Mouse (Mus musculus) C2C12 (cell line): ENCODE results near the gene Vmn1r30. TPM values are rescaled to one million over a fixed set of nuclear protein-coding genes. Genes with fewer than 3 reads are reported as not detected.

Source experiments
- H3K27me3 ChIP-seq: one replicate; pipeline ENCODE4 v1.6.1; 2011; ENCODE audit not compliant: control insufficient read depth, insufficient read depth, insufficient read length
- H3K36me3 ChIP-seq: one replicate; pipeline ENCODE4 v1.6.1; 2011; ENCODE audit not compliant: control insufficient read depth, insufficient read depth
- H3K4me3 ChIP-seq: one replicate; pipeline ENCODE4 v1.5.1; 2011; ENCODE audit warnings: mild to moderate bottlenecking, control low read depth; ENCODE audit not compliant: poor library complexity, insufficient read depth, severe bottlenecking
- H3K79me2 ChIP-seq: one replicate; pipeline ENCODE4 v1.6.1; 2011; ENCODE audit not compliant: control insufficient read depth, insufficient read depth
- H3K79me3 ChIP-seq: one replicate; pipeline ENCODE4 v1.6.1; 2011; ENCODE audit warnings: low read depth, control low read depth
- H3ac ChIP-seq: one replicate; pipeline ENCODE3; 2011; ENCODE audit warnings: low read depth; ENCODE audit not compliant: control insufficient read depth, insufficient read length
- CEBPB ChIP-seq: IDR thresholded peaks from one replicate; pipeline ENCODE4 v1.6.1; 2011; ENCODE audit warnings: low read depth, mild to moderate bottlenecking, control low read depth, moderate library complexity
- CTCF ChIP-seq: IDR thresholded peaks from one replicate; pipeline ENCODE4 v1.5.1; 2011; ENCODE audit not compliant: control insufficient read depth, insufficient read depth, insufficient read length
- FOSL1 ChIP-seq: IDR thresholded peaks from one replicate; pipeline ENCODE4 v1.8.0; 2011; ENCODE audit warnings: mild to moderate bottlenecking, low read length; ENCODE audit not compliant: poor library complexity, insufficient read depth, severe bottlenecking
- MAX ChIP-seq: IDR thresholded peaks from one replicate; pipeline ENCODE4 v1.6.1; 2011; ENCODE audit warnings: mild to moderate bottlenecking, control low read depth
- MYOD1 ChIP-seq: IDR thresholded peaks from one replicate; pipeline ENCODE4 v1.6.1; 2011; ENCODE audit warnings: low read depth; ENCODE audit not compliant: control insufficient read depth, insufficient read length
- MYOG ChIP-seq: IDR thresholded peaks from one replicate; pipeline ENCODE4 v1.6.1; 2011; ENCODE audit not compliant: control insufficient read depth, insufficient read length; ENCODE audit errors: extremely low read depth
- USF1 ChIP-seq: IDR thresholded peaks from one replicate; pipeline ENCODE4 v1.6.1; 2011; ENCODE audit warnings: low read depth, mild to moderate bottlenecking, control low read depth, moderate library complexity
- long read RNA-seq, 2 experiments: library from polyadenylated mRNA; unstranded; transcript quantifications; one replicate each; pipeline ENCODE4 v2.0.0; 2019 to 2020
- polyA plus RNA-seq: library from polyadenylated mRNA; unstranded; fragments of >200 nt; fragmentation: generic; extraction: Trizol; gene quantifications from one replicate; pipeline ENCODE4 v1.2.1, GENCODE M21; 2012; ENCODE audit warnings: missing spikeins

The Vmn1r30 gene
- polyA plus RNA-seq, result not detected
- long read RNA-seq, experiment 1, result 0 reads
- long read RNA-seq, experiment 2, result 0 reads

DNA sequence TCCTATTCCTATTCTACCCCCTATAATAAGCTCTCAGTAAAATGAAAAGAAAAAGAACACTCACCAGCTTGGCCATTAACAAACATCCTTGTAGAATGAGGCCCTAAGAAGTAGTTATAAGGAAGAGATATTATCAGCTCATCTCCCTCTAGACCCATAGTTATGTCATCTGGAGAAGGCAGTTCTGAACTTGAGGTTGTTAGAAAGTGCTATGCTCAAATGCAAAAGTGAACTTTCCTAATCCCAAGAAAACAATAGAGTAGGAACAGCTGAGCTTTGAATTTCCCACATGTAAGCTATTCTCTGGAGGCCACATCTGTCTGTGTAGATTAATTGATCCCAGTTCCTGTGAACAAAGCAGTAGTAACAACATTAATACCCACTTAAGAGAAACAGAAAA lies at the start of gene Vmn1r30:
Gene Vmn1r30, minus strand, starts transcription at position 101 of the 400 bp plus-strand sequence.
- H3K4me3 ChIP-seq, result no peak within 1 kb of the TSS
- H3K36me3 ChIP-seq, result no peaks in the 10 kb centered on the region
- TF ChIP-seq CTCF, result no peak
- no peak for TF ChIP-seq MYOD1
- TF ChIP-seq MYOG, result no peak
- no peak for TF ChIP-seq MAX
- TF ChIP-seq CEBPB, result no peak
- TF ChIP-seq FOSL1, result no peak
- TF ChIP-seq USF1, result no peak
- no peaks in the 10 kb centered on the region for H3K27me3 ChIP-seq
- no peaks in the 10 kb centered on the region for H3K79me3 ChIP-seq
- no peaks in the 10 kb centered on the region for H3K79me2 ChIP-seq
- H3ac ChIP-seq, result no peak within 1 kb of the TSS

DNA sequence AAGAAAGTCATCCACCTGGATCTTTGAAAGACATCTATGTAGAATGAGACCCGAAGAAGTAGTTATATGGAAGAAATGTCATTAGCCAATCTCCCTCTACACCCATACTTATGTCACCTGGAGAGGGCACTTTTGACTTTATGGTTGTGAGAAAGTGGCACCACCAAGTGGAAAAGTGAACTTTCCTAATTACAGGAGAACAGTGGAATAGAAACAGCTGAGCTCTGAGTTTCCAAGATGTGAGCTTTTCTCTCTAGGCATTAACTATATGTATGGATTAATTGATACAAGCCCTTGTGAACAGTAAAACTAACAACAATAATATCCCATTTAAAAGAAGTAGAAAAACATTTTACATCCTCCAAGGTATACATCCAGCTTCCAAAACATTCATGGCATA lies 32.0 kb upstream of the Vmn1r30 start, which contains the start of gene Vmn1r31:
Gene Vmn1r31, minus strand, starts transcription at position 101 of the 400 bp plus-strand sequence.
- no peaks in the 10 kb centered on the region for H3K79me2 ChIP-seq
- no peaks in the 10 kb centered on the region for H3K36me3 ChIP-seq
- H3K79me3 ChIP-seq, result no peaks in the 10 kb centered on the region
- H3K4me3 ChIP-seq, result no peak within 1 kb of the TSS
- TF ChIP-seq CTCF (no peak), MYOG (no peak), CEBPB (no peak), MAX (no peak), MYOD1 (no peak), USF1 (no peak), FOSL1 (no peak)
- H3ac ChIP-seq, result no peak within 1 kb of the TSS
- no peaks in the 10 kb centered on the region for H3K27me3 ChIP-seq

Other genes with a start within 250 kb of the Vmn1r30 start
- gene Vmn1r27, start 224.6 kb downstream of the Vmn1r30 start, polyA plus RNA-seq, result not detected
- not detected for gene Vmn1r28, start 181.3 kb downstream of the Vmn1r30 start, polyA plus RNA-seq
- not detected for gene Vmn1r29, start 141.8 kb downstream of the Vmn1r30 start, polyA plus RNA-seq
- gene Vmn1r31, start 31.9 kb upstream of the Vmn1r30 start, polyA plus RNA-seq, result not detected
- 23.4 TPM for gene Abcg2, start 141.1 kb upstream of the Vmn1r30 start, polyA plus RNA-seq